Comparison of ENCODE assay signal across 27 mouse cellular contexts in genomic region chr15:10832331-10832730, GRCm38 (mm10).
A peak's percentile ranks its signal among the peaks of the same experiment; 100 is the strongest.
DNase-seq lines count a peak whose midpoint lies in the region; ATAC-seq and TF ChIP-seq lines count a peak whose summit lies in the region.
"Had no signal": no experiment of that assay in that cellular context is flagged by ENCODE, and none has a peak within 500 bp of the region (broad histone marks: within the 10 kb centered on the region; RNA-seq: fewer than 3 reads in every experiment).

No protein-coding gene starts in this region.

- H3K4me2 ChIP-seq in kidney, embryonic 16.5 days (replicated peaks; ENCODE audit: low read depth, low read length): no peak overlapping the region
- H3K4me2 ChIP-seq: embryonic facial prominence, embryonic 13.5 days; embryonic facial prominence, embryonic 15.5 days; forebrain, embryonic 12.5 days had no signal

- no peaks in the 10 kb centered on the region for H3K27me3 ChIP-seq in kidney, adult 2 months (replicated peaks; ENCODE audit: control insufficient read depth, insufficient read depth, low read length)
- H3K27me3 ChIP-seq in kidney, embryonic 16.5 days (ENCODE audit: insufficient read depth, low read length): no peaks in the 10 kb centered on the region
- H3K27me3 ChIP-seq: CH12.LX; embryonic facial prominence, embryonic 13.5 days; embryonic facial prominence, embryonic 15.5 days; forebrain, embryonic 12.5 days had no signal

- ATAC-seq in kidney, embryonic 16.5 days (ENCODE audit: low FRiP score, low TSS enrichment): no peak
- ATAC-seq: CD4-positive, CD25-positive, alpha-beta regulatory T cell, adult 4 months; forebrain, embryonic 14.5 days; forebrain, embryonic 16.5 days had no signal

- H3K27ac ChIP-seq in kidney, adult 2 months (ENCODE audit: insufficient read depth, low read depth, low read length): 0 out of 2 replicates have a peak overlapping the region, but pooled peaks have one; percentile 2
- no peak overlapping the region for H3K27ac ChIP-seq in kidney, embryonic 16.5 days (ENCODE audit: low read length)
- H3K27ac ChIP-seq: embryonic facial prominence, embryonic 13.5 days; embryonic facial prominence, embryonic 15.5 days; forebrain, embryonic 10.5 days; forebrain, embryonic 12.5 days had no signal

- no peak overlapping the region for H3K9ac ChIP-seq in kidney, embryonic 16.5 days (replicated peaks; ENCODE audit: low read length)
- H3K9ac ChIP-seq: embryonic facial prominence, embryonic 13.5 days; embryonic facial prominence, embryonic 15.5 days; forebrain, embryonic 12.5 days had no signal

- no peak for TF ChIP-seq CTCF in kidney, adult 2 months (conservative IDR thresholded peaks at IDR 0.05; ENCODE audit: insufficient read depth, insufficient read length, low read depth, low read length)

- H3K9me3 ChIP-seq in kidney, embryonic 16.5 days (ENCODE audit: low read length): no peaks in the 10 kb centered on the region
- H3K9me3 ChIP-seq: embryonic facial prominence, embryonic 13.5 days; embryonic facial prominence, embryonic 15.5 days; forebrain, embryonic 10.5 days; forebrain, embryonic 12.5 days; G1E had no signal

- TF ChIP-seq POLR2A in kidney, adult 2 months (IDR thresholded peaks at IDR 0.05; ENCODE audit: low read depth, low read length): no peak

- no peak overlapping the region for H3K4me3 ChIP-seq in kidney, adult 2 months (ENCODE audit: insufficient read depth, low read depth, low read length)
- no peak overlapping the region for H3K4me3 ChIP-seq in kidney, embryonic 16.5 days (ENCODE audit: low read length)
- H3K4me3 ChIP-seq: embryonic facial prominence, embryonic 13.5 days; embryonic facial prominence, embryonic 15.5 days; erythroblast, embryonic 14.5 days; forebrain, embryonic 10.5 days; forebrain, embryonic 12.5 days had no signal

- 28% methylated on average over 1 of the region's 1 CpGs for WGBS in kidney, adult 2 months
- 48% methylated on average over 1 of the region's 1 CpGs for WGBS in kidney, embryonic 16.5 days

- peak; percentile 77 for DNase-seq in kidney, adult 2 months
- DNase-seq in kidney, adult 9 months: peak; percentile 72
- no peak for DNase-seq in kidney, postnatal 4 days
- DNase-seq in 3T3-L1 (ENCODE audit: low read depth, low spot score) (peak; percentile 35), NIH3T3 (ENCODE audit: low read depth) (peak; percentile 31)
- DNase-seq in right cerebral cortex, postnatal 10 days (ENCODE audit: low spot score in 2 of 2): no peak
- DNase-seq in adrenal gland, adult 18-20 months (ENCODE audit: low spot score in 2 of 2): no peak
- DNase-seq: adrenal gland, adult 8-10 months; adrenal gland, postnatal 14 days; adrenal gland, postnatal 36 days; B cell, adult 2 months; cerebellum, adult 11-12 months; cerebellum, adult 2 months; cerebellum, adult 9-10 months; cerebellum, postnatal 10 days; cerebellum, postnatal 25 days had no signal

- H3K4me1 ChIP-seq in kidney, adult 2 months (ENCODE audit: control insufficient read depth, insufficient read depth, low read length): peaks cover 12% of the 10 kb centered on the region; the same call in 1 of the 2 replicates
- H3K4me1 ChIP-seq in kidney, embryonic 16.5 days (ENCODE audit: insufficient read depth, low read length): peaks cover 9% of the 10 kb centered on the region; the same call in 1 of the 2 replicates
- H3K4me1 ChIP-seq: embryonic facial prominence, embryonic 13.5 days; embryonic facial prominence, embryonic 15.5 days; forebrain, embryonic 10.5 days; forebrain, embryonic 12.5 days had no signal

- H3K36me3 ChIP-seq in kidney, adult 2 months (ENCODE audit: control insufficient read depth, insufficient read depth, low read length): no peaks in the 10 kb centered on the region
- H3K36me3 ChIP-seq in kidney, embryonic 16.5 days (ENCODE audit: insufficient read depth, low read length): no peaks in the 10 kb centered on the region
- H3K36me3 ChIP-seq: embryonic facial prominence, embryonic 13.5 days; embryonic facial prominence, embryonic 15.5 days; forebrain, embryonic 10.5 days; forebrain, embryonic 12.5 days; G1E had no signal

Comparison
In these comparisons a context has a peak if more than half of its experiments do, and no peak if none do; other contexts are left out.
1. DNase-seq: peak in kidney, adult 2 months (single experiment), kidney, adult 9 months (single experiment), 3T3-L1 (single experiment) and NIH3T3 (single experiment); none in kidney, postnatal 4 days (0 of 2), right cerebral cortex, postnatal 10 days (0 of 2) and adrenal gland, adult 18-20 months (0 of 2).